Mouse (Mus musculus) limb, embryonic 10.5 days (tissue): ENCODE measurements around the gene Slfn8. TPM values are rescaled to one million over a fixed set of nuclear protein-coding genes. Genes with fewer than 3 reads are reported as not detected.

ENCODE experiments used
- microRNA-seq: library from miRNA; unstranded; fragments of <30 nt; microRNA quantifications from one replicate; pipeline ENCODE4, GENCODE M21; 2017
- polyA plus RNA-seq: library from polyadenylated mRNA; unstranded; fragments of >200 nt; fragmentation: Nextera tagmentation; extraction: Ambion mirVana; gene quantifications from 2 replicates; pipeline ENCODE4 v1.2.1, GENCODE M21; 2016

The Slfn8 gene
- polyA plus RNA-seq, 1 experiment from 2014 or later: 0.08 TPM

Small RNAs within 50 kb of the gene (microRNA-seq; reads per million reads assigned to microRNA genes)
- not detected for gene Gm27598
- not detected for gene Mir7679

Other genes starting within 250 kb of the Slfn8 start
- gene Lig3, start 239.7 kb downstream of the Slfn8 start, polyA plus RNA-seq: 46.8 and 47.1 TPM in 2 replicates
- gene Rffl, start 149.6 kb downstream of the Slfn8 start, polyA plus RNA-seq: 8.6 and 10.6 TPM in 2 replicates
- 12.8 and 13.7 TPM in 2 replicates for gene Rad51d, start 130.2 kb downstream of the Slfn8 start, polyA plus RNA-seq
- 0.18 and 0.35 TPM in 2 replicates for gene Fndc8, start 128.7 kb downstream of the Slfn8 start, polyA plus RNA-seq
- 54.6 and 55.3 TPM in 2 replicates for gene Nle1, start 112.4 kb downstream of the Slfn8 start, polyA plus RNA-seq
- 0.73 and 1.4 TPM in 2 replicates for gene Unc45b, start 110.3 kb downstream of the Slfn8 start, polyA plus RNA-seq
- gene Slfn5, start 69.5 kb downstream of the Slfn8 start, polyA plus RNA-seq: 0.31 and 0.46 TPM in 2 replicates
- gene Slfn9, start 29.0 kb downstream of the Slfn8 start, polyA plus RNA-seq: 10.1 and 15.1 TPM in 2 replicates
- gene Slfn2, start 44.3 kb upstream of the Slfn8 start, polyA plus RNA-seq: 0.34 and 1.2 TPM in 2 replicates
- not detected in 2 replicates for gene Slfn1, start 96.0 kb upstream of the Slfn8 start, polyA plus RNA-seq
- gene Slfn4, start 154.4 kb upstream of the Slfn8 start, polyA plus RNA-seq: not detected in 2 replicates
- 0.19 and 0.29 TPM in 2 replicates for gene Slfn3, start 170.5 kb upstream of the Slfn8 start, polyA plus RNA-seq